Mouse (Mus musculus): ENCODE results near the gene Tex44.

GRCm38 (mm10) chr1:86416321-86416720 lies 9.8 kb upstream of the Tex44 start:
- peak; percentile 83 for TF ChIP-seq CTCF (IDR thresholded peaks at IDR 0.05; ENCODE audit: low read depth)
- no peak for TF ChIP-seq EP300 (IDR thresholded peaks at IDR 0.05; ENCODE audit: low read depth)
